Mouse (Mus musculus) urinary bladder, postnatal 4 days (tissue): Measurements from ENCODE around the gene Auts2.

Experiments
- DNase-seq, 2 experiments: peaks; one replicate each; pipeline ENCODE4 v3.0.0; 2021 to 2022; ENCODE audit warnings: low spot score in 2 of 2

Auts2 gene

GRCm38 (mm10) chr5:132089496-132090250 is 453.5 kb downstream of the Auts2 start:
- no peak for DNase-seq

- DNase-seq = no peak
Observed at GRCm38 (mm10) chr5:132088585-132088984, 454.6 kb downstream of the Auts2 start.

GRCm38 (mm10) chr5:132083753-132084326 is 459.3 kb downstream of the Auts2 start:
- DNase-seq = no peak

GRCm38 (mm10) chr5:132075942-132076341 is 467.2 kb downstream of the Auts2 start:
- DNase-seq = no peak

- DNase-seq = peak; percentile 68 to 72
Observed at GRCm38 (mm10) chr5:132074724-132075374, 468.3 kb downstream of the Auts2 start.

- peak in 1 of 2 experiments; percentile 28 for DNase-seq
Observed at GRCm38 (mm10) chr5:132074360-132074723, 468.8 kb downstream of the Auts2 start.

GRCm38 (mm10) chr5:132073677-132074359 is 469.3 kb downstream of the Auts2 start:
- no peak for DNase-seq

GRCm38 (mm10) chr5:132072356-132072755 is 470.8 kb downstream of the Auts2 start:
- no peak for DNase-seq

GRCm38 (mm10) chr5:132067750-132068739 is 475.1 kb downstream of the Auts2 start:
- no peak for DNase-seq

- DNase-seq = no peak
Observed at GRCm38 (mm10) chr5:132060116-132060515, 483.0 kb downstream of the Auts2 start.

- DNase-seq = no peak
Observed at GRCm38 (mm10) chr5:132052637-132053036, 490.5 kb downstream of the Auts2 start.

GRCm38 (mm10) chr5:132039584-132039983 is 503.6 kb downstream of the Auts2 start:
- no peak for DNase-seq

- DNase-seq = no peak
Observed at GRCm38 (mm10) chr5:132033491-132034350, 509.4 kb downstream of the Auts2 start.

GRCm38 (mm10) chr5:132030941-132031531 is 512.1 kb downstream of the Auts2 start:
- DNase-seq = no peak

GRCm38 (mm10) chr5:132029638-132030037 is 513.5 kb downstream of the Auts2 start:
- no peak for DNase-seq

GRCm38 (mm10) chr5:132029038-132029437 is 514.1 kb downstream of the Auts2 start:
- DNase-seq = no peak

- no peak for DNase-seq
Observed at GRCm38 (mm10) chr5:132027859-132028498, 515.2 kb downstream of the Auts2 start.

GRCm38 (mm10) chr5:132013296-132013695 is 529.8 kb downstream of the Auts2 start:
- no peak for DNase-seq

GRCm38 (mm10) chr5:132011795-132012194 is 531.3 kb downstream of the Auts2 start:
- DNase-seq = no peak
